Mouse (Mus musculus): ENCODE results near the gene Fbln1.

DNA sequence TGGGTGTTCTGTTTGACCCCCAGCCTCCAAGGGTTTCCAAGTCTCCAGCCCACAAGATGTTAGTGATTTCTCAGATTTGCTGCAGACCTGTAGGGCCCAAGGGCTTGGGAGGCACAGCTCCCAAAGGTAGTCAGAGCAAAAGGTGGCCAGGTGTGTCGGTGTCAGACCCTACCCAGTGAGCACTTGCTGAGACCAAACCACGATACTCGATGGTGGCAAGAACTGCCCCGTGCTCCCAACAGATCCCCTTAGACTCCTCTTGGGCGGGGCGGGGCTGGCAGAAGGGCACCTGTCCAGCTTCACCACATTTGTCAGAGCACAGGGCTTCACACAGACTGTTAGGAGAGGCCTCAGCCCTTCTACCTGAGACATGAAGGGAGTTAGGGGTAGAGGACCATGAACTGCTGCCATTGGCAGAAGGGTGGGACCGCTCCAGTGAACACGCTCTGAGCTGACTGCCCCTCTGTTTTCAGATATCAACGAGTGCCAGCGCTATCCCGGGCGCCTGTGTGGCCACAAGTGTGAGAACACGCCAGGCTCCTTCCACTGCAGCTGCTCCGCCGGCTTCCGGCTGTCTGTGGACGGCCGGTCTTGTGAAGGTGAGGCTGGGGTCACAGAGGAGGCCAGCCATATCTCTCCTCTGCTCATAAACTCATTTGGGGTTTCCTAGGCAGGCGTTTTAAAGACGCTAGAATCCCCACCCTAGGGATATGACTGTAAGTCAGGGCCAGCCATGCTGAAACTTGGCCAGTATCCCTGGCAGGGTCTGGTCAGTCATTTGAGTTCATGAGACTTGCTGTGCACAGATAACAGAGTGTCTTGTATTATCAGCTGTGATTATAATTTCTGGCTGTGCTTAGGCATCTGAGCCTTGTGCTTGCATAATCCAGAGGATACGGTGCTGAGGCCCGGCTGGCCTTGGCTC lies 33.3 kb downstream of the Fbln1 start:
- no peak for TF ChIP-seq CTCF (IDR thresholded peaks at IDR 0.05; ENCODE audit: low read depth, low read length)
- TF ChIP-seq POLR2A (IDR thresholded peaks at IDR 0.05; ENCODE audit: extremely low read depth, insufficient read depth, low read length) = no peak
